Mouse (Mus musculus): ENCODE data around the gene Slc4a11. TPM values are rescaled to one million over a fixed set of nuclear protein-coding genes. Genes with fewer than 3 reads are reported as not detected.

The Slc4a11 gene
- polyA plus RNA-seq (2021): 15.2 TPM

DNA sequence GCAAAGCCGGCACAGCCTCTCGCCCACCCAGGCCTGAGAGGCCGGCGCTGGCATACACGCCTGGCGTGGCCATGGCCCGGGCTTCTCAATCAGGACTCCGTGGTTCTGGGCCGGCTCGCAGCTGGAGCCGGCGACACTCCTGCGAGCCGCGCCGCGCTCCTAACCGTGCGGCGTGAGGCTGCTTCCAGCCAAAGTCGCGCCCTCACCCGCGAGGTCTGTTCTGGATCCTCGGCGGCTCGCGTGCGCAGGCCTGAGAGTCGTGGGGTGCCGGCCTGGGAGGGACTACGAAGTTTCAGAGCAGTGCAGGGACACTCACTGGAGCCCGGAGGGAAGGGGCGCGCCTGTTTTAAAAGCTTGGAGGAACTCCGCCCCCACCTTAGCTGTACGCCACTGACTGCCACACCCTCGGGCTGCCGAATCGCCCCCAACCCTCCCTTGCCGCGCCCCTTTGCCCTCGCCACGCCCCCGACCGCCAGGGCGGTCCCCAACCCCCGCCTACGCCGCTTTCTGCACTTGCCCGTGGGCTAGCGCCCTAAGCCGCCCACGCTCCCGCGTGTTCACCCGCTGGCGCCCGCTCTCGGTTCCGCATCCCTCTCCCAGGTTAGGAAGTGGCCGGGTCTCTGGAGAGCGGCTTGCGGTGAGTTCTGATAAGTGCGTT, at the start of gene Slc4a11:
Gene Slc4a11, minus strand, starts transcription at position 367 of the 658 bp plus-strand sequence.
- in situ Hi-C loops (cut with MboI; ENCODE audit: low pct_unique_long_range_greater_than_20kb): no loop called here
- POLR2A ChIA-PET: interaction anchor here (0.5 to 1.2 kb wide), 3 partner anchors 13 to 71 kb away, joined by 3 read pairs; no protein-coding TSS in a partner anchor

DNA sequence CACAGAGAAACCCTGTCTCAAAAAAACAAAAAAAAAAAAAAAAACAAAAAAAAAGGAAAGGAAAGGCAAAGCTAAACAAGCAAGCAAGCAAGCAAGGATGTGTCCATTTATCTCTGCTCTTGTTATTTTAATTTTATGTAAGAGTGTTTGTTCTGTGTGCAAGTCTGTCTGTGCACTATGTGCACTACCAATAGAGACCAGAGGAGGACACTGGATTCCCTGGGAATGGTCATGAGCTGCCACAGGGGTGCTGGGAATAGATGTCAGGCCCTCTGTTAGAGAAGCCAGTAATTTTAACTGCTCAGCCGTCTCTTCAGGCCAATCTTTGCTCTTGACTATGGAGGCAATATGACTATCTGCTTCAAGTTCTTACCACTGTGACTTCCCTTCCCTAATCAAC, 46.3 kb upstream of the Slc4a11 start:
- ATAC-seq (no peak), DNase-seq (ENCODE audit: low read depth, low spot score) (no peak)
- ChIA-PET POLR2A (no interaction called here), CTCF (interaction anchor here (1.1 kb wide), 1 partner anchor 24 kb away, joined by 3 read pairs; no protein-coding TSS in a partner anchor)
- H3K27me3 ChIP-seq: no peaks in the 10 kb centered on the region
- no peak for TF ChIP-seq CTCF (IDR thresholded peaks at IDR 0.05)
- in situ Hi-C loops (cut with MboI; ENCODE audit: low pct_unique_long_range_greater_than_20kb): no loop called here

More for the DNA sequence above, at the start of gene Slc4a11:
- TF ChIP-seq CTCF (IDR thresholded peaks at IDR 0.05): no peak
- CTCF ChIA-PET: no interaction called here
- DNase-seq (ENCODE audit: low read depth, low spot score): no peak
- H3K27me3 ChIP-seq: no peaks in the 10 kb centered on the region
- ATAC-seq: peak; percentile 69

- in situ Hi-C loops (cut with MboI; ENCODE audit: low pct_unique_long_range_greater_than_20kb): no loop called here
- ChIA-PET POLR2A (no interaction called here), CTCF (no interaction called here)
- DNase-seq (ENCODE audit: low read depth, low spot score) (no peak), ATAC-seq (no peak)
- no peaks in the 10 kb centered on the region for H3K27me3 ChIP-seq
- no peak for TF ChIP-seq CTCF (IDR thresholded peaks at IDR 0.05)
These were observed 42.8 kb upstream of the Slc4a11 start for GRCm38 (mm10) chr2:130740096-130740495.

- no peak for ATAC-seq
These were observed 40.7 kb upstream of the Slc4a11 start for GRCm38 (mm10) chr2:130738019-130738418.

GRCm38 (mm10) chr2:130735281-130735680, 38.0 kb upstream of the Slc4a11 start:
- ChIA-PET CTCF (interaction anchor here (0.7 kb wide), 1 partner anchor 28 kb away, joined by 3 read pairs; no protein-coding TSS in a partner anchor), POLR2A (no interaction called here)
- in situ Hi-C loops (cut with MboI; ENCODE audit: low pct_unique_long_range_greater_than_20kb): no loop called here
- TF ChIP-seq CTCF (IDR thresholded peaks at IDR 0.05): no peak
- H3K27me3 ChIP-seq: no peaks in the 10 kb centered on the region
- ATAC-seq (no peak), DNase-seq (ENCODE audit: low read depth, low spot score) (no peak)

More at GRCm38 (mm10) chr2:130738019-130738418, 40.7 kb upstream of the Slc4a11 start:
- ChIA-PET POLR2A (no interaction called here), CTCF (interaction anchor here (1.5 kb wide), 1 partner anchor 13 kb away, joined by 4 read pairs; no protein-coding TSS in a partner anchor)
- H3K27me3 ChIP-seq: no peaks in the 10 kb centered on the region
- in situ Hi-C loops (cut with MboI; ENCODE audit: low pct_unique_long_range_greater_than_20kb): no loop called here
- no peak for DNase-seq (ENCODE audit: low read depth, low spot score)
- no peak for TF ChIP-seq CTCF (IDR thresholded peaks at IDR 0.05)

- POLR2A ChIA-PET: no interaction called here
- CTCF ChIA-PET: interaction anchor here (1.7 kb wide), 1 partner anchor 34 kb away, joined by 7 read pairs; no protein-coding TSS in a partner anchor
- in situ Hi-C loops (cut with MboI; ENCODE audit: low pct_unique_long_range_greater_than_20kb): no loop called here
- TF ChIP-seq CTCF (IDR thresholded peaks at IDR 0.05): no peak
- no peak for DNase-seq (ENCODE audit: low read depth, low spot score)
- no peak for ATAC-seq
- H3K27me3 ChIP-seq: no peaks in the 10 kb centered on the region
These were observed 36.1 kb upstream of the Slc4a11 start for GRCm38 (mm10) chr2:130733444-130733843.

- TF ChIP-seq CTCF (IDR thresholded peaks at IDR 0.05): no peak
- ATAC-seq: no peak
- H3K27me3 ChIP-seq: no peaks in the 10 kb centered on the region
- ChIA-PET POLR2A (no interaction called here), CTCF (no interaction called here)
- no peak for DNase-seq (ENCODE audit: low read depth, low spot score)
- in situ Hi-C loops (cut with MboI; ENCODE audit: low pct_unique_long_range_greater_than_20kb): no loop called here
These were observed 34.5 kb upstream of the Slc4a11 start for GRCm38 (mm10) chr2:130731855-130732254.

DNA sequence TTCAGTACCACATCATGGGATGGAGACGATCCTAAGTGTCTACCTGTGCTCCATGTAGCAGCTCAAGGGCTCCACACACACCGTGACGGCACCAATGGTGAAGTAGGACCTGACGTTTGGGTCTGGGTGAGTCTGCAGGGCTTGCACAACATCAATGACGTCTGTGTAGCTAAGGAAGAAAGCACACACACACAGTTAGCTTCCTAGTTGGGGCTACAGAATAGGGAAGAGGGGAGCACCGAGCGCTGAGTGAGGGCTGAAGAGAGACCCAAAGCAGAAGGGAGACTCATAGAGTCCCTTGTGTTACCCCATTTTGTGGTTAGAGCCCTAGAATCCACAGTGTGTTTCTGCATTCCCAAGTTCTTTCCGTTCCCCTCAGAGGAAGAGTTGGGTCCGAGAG, 33.4 kb upstream of the Slc4a11 start:
- CTCF ChIA-PET: no interaction called here
- DNase-seq (ENCODE audit: low read depth, low spot score) (no peak), ATAC-seq (no peak)
- no peak for TF ChIP-seq CTCF (IDR thresholded peaks at IDR 0.05)
- POLR2A ChIA-PET: no interaction called here
- no peaks in the 10 kb centered on the region for H3K27me3 ChIP-seq
- in situ Hi-C loops (cut with MboI; ENCODE audit: low pct_unique_long_range_greater_than_20kb): no loop called here

DNA sequence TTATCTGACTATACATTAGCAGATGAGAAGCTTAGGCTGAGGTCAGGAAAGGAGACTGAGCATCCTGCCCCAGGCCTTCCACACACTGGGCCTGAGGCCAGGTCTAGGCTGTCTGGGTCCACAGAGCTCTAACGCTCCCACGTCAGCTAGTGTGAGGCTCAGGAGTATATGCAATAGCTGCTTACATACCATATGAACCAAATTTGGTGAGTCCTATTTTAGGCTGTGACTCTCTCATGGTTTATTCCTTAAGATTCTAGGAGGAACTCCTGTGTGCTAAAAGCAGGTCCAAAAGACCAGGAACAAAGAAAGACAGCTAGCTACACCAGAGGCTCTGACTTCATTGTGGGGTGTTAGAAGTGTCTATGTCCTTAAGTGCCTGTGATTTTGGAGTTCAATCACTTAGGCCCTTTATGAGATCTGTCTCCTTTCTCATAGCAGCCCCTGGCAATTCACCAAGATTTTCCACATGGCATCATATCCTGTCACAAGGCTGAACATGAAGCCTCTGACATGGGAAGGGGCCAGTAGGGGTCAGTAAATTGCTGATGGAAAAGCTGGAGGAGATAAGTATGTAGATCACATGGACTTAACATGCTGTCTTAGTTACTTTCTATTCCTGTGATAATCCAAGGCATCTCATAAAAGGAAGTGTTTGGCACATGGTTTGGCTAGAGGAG, 31.7 kb upstream of the Slc4a11 start:
- POLR2A ChIA-PET: no interaction called here
- no peak for TF ChIP-seq CTCF (IDR thresholded peaks at IDR 0.05)
- ATAC-seq: no peak
- DNase-seq (ENCODE audit: low read depth, low spot score): no peak
- CTCF ChIA-PET: interaction anchor here (0.9 to 1.3 kb wide), 3 partner anchors 12 to 22 kb away, joined by 3 read pairs; no protein-coding TSS in a partner anchor
- in situ Hi-C loops (cut with MboI; ENCODE audit: low pct_unique_long_range_greater_than_20kb): no loop called here
- H3K27me3 ChIP-seq: no peaks in the 10 kb centered on the region

- in situ Hi-C loops (cut with MboI; ENCODE audit: low pct_unique_long_range_greater_than_20kb): no loop called here
- no peak for TF ChIP-seq CTCF (IDR thresholded peaks at IDR 0.05)
- ChIA-PET POLR2A (interaction anchor here (0.7 kb wide), 1 partner anchor 11 kb away, joined by 3 read pairs; no protein-coding TSS in a partner anchor), CTCF (interaction anchor here (0.9 to 1.4 kb wide), 3 partner anchors 12 to 20 kb away, joined by 3 to 4 read pairs (median 3); no protein-coding TSS in a partner anchor)
- DNase-seq (ENCODE audit: low read depth, low spot score): no peak
- ATAC-seq: no peak
- H3K27me3 ChIP-seq: no peaks in the 10 kb centered on the region
These were observed 30.4 kb upstream of the Slc4a11 start for GRCm38 (mm10) chr2:130727752-130728151.

DNA sequence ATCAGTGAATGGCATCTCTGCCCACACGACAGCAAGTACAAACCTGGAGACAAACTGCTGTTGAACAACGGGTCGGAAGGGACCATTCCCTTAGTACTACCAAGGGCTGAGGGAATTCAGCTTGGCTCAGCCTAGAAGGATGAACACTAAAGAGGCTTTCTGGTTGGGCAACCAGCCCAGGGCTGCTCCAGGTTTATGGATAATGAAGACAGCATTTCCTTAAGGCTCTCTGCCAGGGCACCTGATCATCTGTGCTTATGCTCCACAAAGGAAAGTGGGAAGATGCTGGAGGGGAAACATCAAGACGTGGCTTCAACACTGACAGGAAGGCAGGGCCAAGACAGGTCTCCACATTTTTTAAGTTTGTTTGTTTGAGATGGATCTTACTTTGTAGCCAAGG, 27.1 kb upstream of the Slc4a11 start:
- CTCF ChIA-PET: interaction anchor here (1.7 kb wide), 1 partner anchor 13 kb away, joined by 4 read pairs; no protein-coding TSS in a partner anchor
- POLR2A ChIA-PET: no interaction called here
- H3K27me3 ChIP-seq: no peaks in the 10 kb centered on the region
- no peak for TF ChIP-seq CTCF (IDR thresholded peaks at IDR 0.05)
- in situ Hi-C loops (cut with MboI; ENCODE audit: low pct_unique_long_range_greater_than_20kb): no loop called here
- no peak for DNase-seq (ENCODE audit: low read depth, low spot score)
- no peak for ATAC-seq

All from Patski (cell line).